Mouse (Mus musculus) heart, embryonic 11.5 days (tissue): ENCODE data around the gene Pdcd1lg2. TPM values are rescaled to one million over a fixed set of nuclear protein-coding genes. Genes with fewer than 3 reads are reported as not detected.
A peak's percentile ranks its signal among the peaks of the same experiment; 100 is the strongest.

Experiments
- ATAC-seq: fragments of 200-750 bp; cut with Nextera tagmentation; replicated peaks from 2 replicates; pipeline ENCODE4 v1.8.0; 2017; ENCODE audit warnings: moderate library complexity; ENCODE audit not compliant: insufficient number of reproducible peaks, low FRiP score, low TSS enrichment
- H3K27ac ChIP-seq: fragments of 300-500 bp; sonication (generic); 2 replicates; pipeline ENCODE4 v1.5.1; 2014; ENCODE audit warnings: mild to moderate bottlenecking, low read depth, low read length
- H3K27me3 ChIP-seq: fragments of 300-500 bp; sonication (generic); 2 replicates; pipeline ENCODE4 v1.6.1; 2014; ENCODE audit warnings: mild to moderate bottlenecking, low read length, mixed read lengths; ENCODE audit not compliant: control insufficient read depth, insufficient read depth
- H3K36me3 ChIP-seq: fragments of 300-500 bp; sonication (generic); 2 replicates; pipeline ENCODE4 v1.6.1; 2014; ENCODE audit warnings: mild to moderate bottlenecking, low read length, moderate library complexity, mixed read lengths; ENCODE audit not compliant: control insufficient read depth, insufficient read depth
- H3K4me1 ChIP-seq: fragments of 300-500 bp; sonication (generic); 2 replicates; pipeline ENCODE4 v1.6.1; 2014; ENCODE audit warnings: low read length; ENCODE audit not compliant: control insufficient read depth, insufficient read depth
- H3K4me2 ChIP-seq: fragments of 300-500 bp; sonication (generic); 2 replicates; pipeline ENCODE4 v1.6.1; 2014; ENCODE audit warnings: mild to moderate bottlenecking, moderate library complexity
- H3K4me3 ChIP-seq: fragments of 300-500 bp; sonication (generic); 2 replicates; pipeline ENCODE4 v1.5.1; 2014; ENCODE audit warnings: low read depth, low read length
- H3K9ac ChIP-seq: fragments of 300-500 bp; sonication (generic); 2 replicates; pipeline ENCODE4 v1.6.1; 2014; ENCODE audit warnings: mild to moderate bottlenecking, low read depth, low read length, moderate library complexity
- H3K9me3 ChIP-seq: fragments of 300-500 bp; sonication (generic); replicated peaks from 2 replicates; pipeline ENCODE4 v1.6.1; 2016; ENCODE audit warnings: low read length; ENCODE audit not compliant: control insufficient read depth
- WGBS: fragments of 180-500 bp; shearing (Covaris S2); extraction: QIAGEN DNeasy Blood & Tissue Kit; methylation state at CpG from one replicate; pipeline ENCODE4 v1.1.7; 2014; ENCODE audit not compliant: insufficient replicate concordance; 5-methylcytosine and 5-hydroxymethylcytosine counted together
- polyA plus RNA-seq: library from polyadenylated mRNA; unstranded; fragments of >200 nt; fragmentation: Nextera tagmentation; extraction: Ambion mirVana; gene quantifications from 2 replicates; pipeline ENCODE4 v1.2.1, GENCODE M21; 2014

The Pdcd1lg2 gene
- polyA plus RNA-seq, 1 experiment from 2014 or later: not detected

GRCm38 (mm10) chr19:29496786-29497557 lies 86.3 kb downstream of the Pdcd1lg2 start:
- H3K4me3 ChIP-seq: no peak overlapping the region
- ATAC-seq: no peak
- H3K27ac ChIP-seq: no peak overlapping the region

DNA sequence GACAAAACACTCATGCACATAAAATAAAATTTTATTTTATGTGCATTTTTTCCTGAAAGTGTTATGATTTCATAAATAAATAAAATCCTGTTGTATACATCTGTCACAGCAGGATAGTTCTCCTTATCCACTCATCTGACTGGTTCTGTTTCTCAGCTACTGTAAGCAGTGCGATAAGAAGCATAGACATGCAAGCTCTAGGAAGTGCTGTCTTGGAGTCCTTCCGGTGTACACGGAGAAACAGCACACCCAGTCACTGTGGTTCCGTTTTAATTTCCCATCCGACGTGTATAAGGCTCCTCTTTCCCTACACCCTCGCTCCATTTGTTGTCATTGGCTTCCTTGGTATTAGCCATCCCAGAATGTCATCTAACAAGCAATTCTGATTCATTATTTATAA lies 87.2 kb downstream of the Pdcd1lg2 start:
- Histone ChIP-seq H3K4me2 (no peak overlapping the region), H3K36me3 (no peaks in the 10 kb centered on the region), H3K27ac (no peak overlapping the region), H3K4me1 (no peaks in the 10 kb centered on the region), H3K27me3 (no peaks in the 10 kb centered on the region), H3K9ac (no peak overlapping the region), H3K9me3 (no peaks in the 10 kb centered on the region), H3K4me3 (no peak overlapping the region)
- WGBS: 79% methylated on average over 7 of the region's 7 CpGs
- no peak for ATAC-seq

More at GRCm38 (mm10) chr19:29496786-29497557, 86.3 kb downstream of the Pdcd1lg2 start:
- H3K9me3 ChIP-seq: no peaks in the 10 kb centered on the region
- 69% methylated on average over 7 of the region's 7 CpGs for WGBS
- H3K4me1 ChIP-seq: no peaks in the 10 kb centered on the region
- no peaks in the 10 kb centered on the region for H3K27me3 ChIP-seq
- no peak overlapping the region for H3K9ac ChIP-seq
- H3K36me3 ChIP-seq: no peaks in the 10 kb centered on the region
- H3K4me2 ChIP-seq: no peak overlapping the region

DNA sequence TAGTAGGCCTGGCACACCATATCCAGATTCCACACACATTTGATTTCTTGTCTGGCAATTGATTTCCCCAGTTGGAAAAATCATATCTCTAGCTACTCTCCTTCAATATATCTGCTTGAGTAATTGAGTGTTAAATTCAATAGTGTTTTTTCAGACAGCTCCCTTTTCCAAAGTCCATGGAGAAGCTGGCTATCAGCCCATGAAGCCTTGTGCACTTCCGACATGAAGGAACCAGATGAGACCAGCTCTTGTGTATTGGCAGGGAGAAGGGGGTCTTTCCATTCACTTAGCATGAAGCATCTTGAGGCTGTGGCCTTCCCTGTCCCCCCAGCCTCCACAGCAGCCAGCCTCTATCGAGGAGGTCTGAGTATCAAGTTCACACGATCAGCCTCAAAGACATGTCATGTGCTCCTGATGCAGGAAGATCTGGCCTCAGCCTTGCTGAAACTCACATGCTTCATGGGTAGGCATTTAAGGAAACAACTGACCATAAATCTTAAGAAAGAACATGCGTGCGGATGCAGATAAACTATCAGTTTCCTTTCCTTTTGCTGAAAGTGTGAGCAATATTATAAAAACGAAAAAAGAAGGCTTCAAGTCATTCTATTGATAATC lies 88.2 kb downstream of the Pdcd1lg2 start:
- Histone ChIP-seq H3K4me3 (no peak overlapping the region), H3K36me3 (no peaks in the 10 kb centered on the region), H3K9me3 (no peaks in the 10 kb centered on the region), H3K9ac (no peak overlapping the region), H3K27me3 (no peaks in the 10 kb centered on the region), H3K4me1 (no peaks in the 10 kb centered on the region), H3K4me2 (no peak overlapping the region), H3K27ac (no peak overlapping the region)
- WGBS: 72% methylated on average over 6 of the region's 6 CpGs
- ATAC-seq: no peak

- WGBS: 82% methylated on average over 1 of the region's 1 CpGs
- H3K27ac ChIP-seq: no peak overlapping the region
- H3K9ac ChIP-seq: no peak overlapping the region
- H3K4me3 ChIP-seq: no peak overlapping the region
- no peaks in the 10 kb centered on the region for H3K36me3 ChIP-seq
- H3K4me2 ChIP-seq: no peak overlapping the region
- ATAC-seq: no peak
- no peaks in the 10 kb centered on the region for H3K4me1 ChIP-seq
- H3K9me3 ChIP-seq: no peaks in the 10 kb centered on the region
- H3K27me3 ChIP-seq: no peaks in the 10 kb centered on the region
These were observed 89.6 kb downstream of the Pdcd1lg2 start for GRCm38 (mm10) chr19:29500333-29500732.

DNA sequence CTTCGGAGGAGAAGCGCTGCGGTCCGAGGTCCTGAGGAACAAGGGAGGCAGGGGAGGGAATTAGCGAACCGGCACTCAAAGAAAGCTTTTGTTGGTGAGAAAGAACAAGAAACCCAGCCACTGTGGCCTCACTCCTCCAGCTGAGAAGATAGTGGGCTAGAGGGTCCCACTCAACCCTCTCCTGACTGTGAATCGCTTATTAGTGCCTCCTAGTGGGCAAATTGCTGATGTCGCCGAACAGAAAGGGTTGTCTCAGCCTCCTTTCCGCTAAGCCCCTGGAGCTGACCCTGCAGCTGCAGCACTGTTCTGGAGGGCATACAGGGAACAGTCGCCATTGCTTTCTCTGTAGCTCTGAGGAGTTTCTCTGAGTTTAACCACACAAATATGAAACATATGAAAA lies 90.4 kb downstream of the Pdcd1lg2 start:
- H3K27me3 ChIP-seq: no peaks in the 10 kb centered on the region
- H3K4me3 ChIP-seq: peak overlapping the region; percentile 13
- peak overlapping the region; percentile 48 for H3K4me2 ChIP-seq
- WGBS: 39% methylated on average over 11 of the region's 11 CpGs
- no peak for ATAC-seq
- no peaks in the 10 kb centered on the region for H3K9me3 ChIP-seq
- no peaks in the 10 kb centered on the region for H3K36me3 ChIP-seq
- H3K4me1 ChIP-seq: no peaks in the 10 kb centered on the region
- no peak overlapping the region for H3K9ac ChIP-seq
- H3K27ac ChIP-seq: no peak overlapping the region

GRCm38 (mm10) chr19:29501507-29501906 lies 90.8 kb downstream of the Pdcd1lg2 start:
- WGBS: 13% methylated on average over 6 of the region's 6 CpGs
- Histone ChIP-seq H3K9ac (no peak overlapping the region), H3K27me3 (no peaks in the 10 kb centered on the region), H3K27ac (no peak overlapping the region), H3K4me2 (peak overlapping the region; percentile 48), H3K4me3 (peak overlapping the region; percentile 13), H3K36me3 (no peaks in the 10 kb centered on the region), H3K4me1 (no peaks in the 10 kb centered on the region), H3K9me3 (no peaks in the 10 kb centered on the region)
- no peak for ATAC-seq

DNA sequence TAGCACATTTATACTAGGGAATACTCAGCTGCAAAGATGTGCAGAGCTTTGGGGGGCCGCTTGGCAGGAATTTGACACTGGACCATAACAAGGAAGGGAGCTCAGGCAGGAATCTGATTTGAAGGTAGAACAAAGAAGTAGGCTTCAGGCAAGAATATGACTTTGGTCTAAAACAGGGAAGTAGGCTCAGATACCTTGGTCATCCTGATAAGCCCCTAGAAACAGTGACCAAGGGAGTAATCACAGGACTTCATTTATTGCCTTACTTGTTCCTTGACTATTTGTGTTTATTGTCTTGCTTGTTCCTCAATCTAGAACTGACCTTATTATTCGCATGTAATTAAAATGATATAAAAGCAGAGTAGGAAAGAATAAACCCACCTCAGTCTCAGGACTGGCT lies 93.4 kb downstream of the Pdcd1lg2 start:
- no peak for ATAC-seq

DNA sequence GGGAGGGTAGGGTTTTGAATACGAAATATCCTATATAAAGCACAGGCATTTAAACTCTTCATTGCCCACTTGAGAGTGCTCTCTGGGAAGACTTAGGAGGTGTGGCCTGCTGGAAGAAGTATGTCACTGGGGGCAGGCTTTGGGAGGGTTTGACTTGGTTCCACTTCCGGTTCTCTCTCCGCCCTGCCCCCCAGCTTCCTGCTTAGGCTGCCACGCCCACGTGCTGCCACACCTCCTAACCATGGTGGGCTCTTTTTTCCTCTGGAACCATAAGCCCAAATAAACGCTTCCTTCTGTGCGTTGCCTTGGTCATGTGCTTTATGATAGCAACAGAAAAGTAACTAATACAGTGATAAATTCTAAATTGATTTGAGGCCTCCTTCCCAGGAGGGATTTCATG lies 94.9 kb downstream of the Pdcd1lg2 start:
- WGBS: 76% methylated on average over 7 of the region's 7 CpGs
- H3K27ac ChIP-seq: no peak overlapping the region

More for the DNA sequence above, 93.4 kb downstream of the Pdcd1lg2 start:
- Histone ChIP-seq H3K4me1 (no peaks in the 10 kb centered on the region), H3K27ac (no peak overlapping the region), H3K27me3 (no peaks in the 10 kb centered on the region), H3K9me3 (no peaks in the 10 kb centered on the region), H3K9ac (no peak overlapping the region), H3K4me3 (no peak overlapping the region), H3K36me3 (no peaks in the 10 kb centered on the region), H3K4me2 (no peak overlapping the region)
- 81% methylated on average over 2 of the region's 2 CpGs for WGBS

DNA sequence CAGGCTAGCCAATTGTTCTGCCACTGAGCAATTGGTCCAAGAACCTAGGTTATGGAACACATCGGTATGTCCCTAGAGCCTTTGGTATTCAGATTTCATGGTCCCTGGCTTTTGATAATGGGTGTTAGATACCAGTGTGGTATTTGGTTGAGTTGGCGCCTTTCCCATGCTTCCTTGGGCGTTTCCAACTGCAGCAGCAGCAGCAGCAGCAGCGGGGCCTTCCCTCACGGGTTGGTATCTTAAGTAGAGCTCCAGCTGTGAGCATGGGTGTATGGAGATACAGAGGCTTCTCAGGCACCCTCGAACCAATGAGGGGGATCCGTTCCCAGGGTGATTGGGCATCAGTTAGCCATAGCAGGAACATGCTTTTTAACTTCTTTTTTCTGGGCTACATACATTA lies 97.5 kb downstream of the Pdcd1lg2 start:
- no peak for ATAC-seq
- 70% methylated on average over 7 of the region's 7 CpGs for WGBS
- Histone ChIP-seq H3K27ac (no peak overlapping the region), H3K36me3 (no peaks in the 10 kb centered on the region), H3K9ac (no peak overlapping the region), H3K4me3 (no peak overlapping the region), H3K4me1 (no peaks in the 10 kb centered on the region), H3K9me3 (no peaks in the 10 kb centered on the region), H3K27me3 (no peaks in the 10 kb centered on the region), H3K4me2 (no peak overlapping the region)

More for the DNA sequence above, 94.9 kb downstream of the Pdcd1lg2 start:
- H3K36me3 ChIP-seq: no peaks in the 10 kb centered on the region
- H3K4me1 ChIP-seq: no peaks in the 10 kb centered on the region
- H3K27me3 ChIP-seq: no peaks in the 10 kb centered on the region
- ATAC-seq: no peak
- H3K9ac ChIP-seq: no peak overlapping the region
- H3K9me3 ChIP-seq: no peaks in the 10 kb centered on the region
- H3K4me2 ChIP-seq: no peak overlapping the region
- no peak overlapping the region for H3K4me3 ChIP-seq
